Mouse (Mus musculus) myocyte (in vitro differentiated cells): ENCODE measurements around the gene Gm17332. TPM values are rescaled to one million over a fixed set of nuclear protein-coding genes. Genes with fewer than 3 reads are reported as not detected.
A peak's percentile ranks its signal among the peaks of the same experiment; 100 is the strongest.
"Not testable (repeated sequence)": the region's sequence is repeated elsewhere in the genome, so short reads cannot be mapped to it uniquely, and the experiment has no call there.

ENCODE experiments used
- H3K27me3 ChIP-seq: one replicate; pipeline ENCODE4 v1.6.1; 2011; ENCODE audit not compliant: control insufficient read depth, insufficient read depth, insufficient read length
- H3K36me3 ChIP-seq: one replicate; pipeline ENCODE4 v1.6.1; 2011; ENCODE audit not compliant: control insufficient read depth, insufficient read depth
- H3K4me2 ChIP-seq: one replicate; pipeline ENCODE4 v1.6.1; 2011; ENCODE audit warnings: low read depth, control low read depth
- H3K4me3 ChIP-seq: one replicate; pipeline ENCODE4 v1.5.1; 2011; ENCODE audit warnings: mild to moderate bottlenecking, control low read depth, moderate library complexity
- H3K79me2 ChIP-seq: one replicate; pipeline ENCODE4 v1.6.1; 2011; ENCODE audit not compliant: control insufficient read depth, insufficient read depth
- H3ac ChIP-seq: one replicate; pipeline ENCODE4 v1.6.1; 2011; ENCODE audit not compliant: control insufficient read depth, insufficient read length
- CEBPB ChIP-seq: IDR thresholded peaks from 2 replicates; pipeline ENCODE4 v1.6.1; 2011; ENCODE audit warnings: mild to moderate bottlenecking, moderate library complexity; ENCODE audit not compliant: poor library complexity, insufficient read depth, severe bottlenecking
- E2F4 ChIP-seq: IDR thresholded peaks from one replicate; pipeline ENCODE4 v1.6.1; 2011; ENCODE audit warnings: mild to moderate bottlenecking, control low read depth, moderate library complexity; ENCODE audit not compliant: insufficient read depth
- MAX ChIP-seq: IDR thresholded peaks from one replicate; pipeline ENCODE4 v1.6.1; 2011; ENCODE audit warnings: low read depth, mild to moderate bottlenecking, control low read depth
- MYOG ChIP-seq, 3 experiments: IDR thresholded peaks; one replicate each; pipeline ENCODE4 v1.6.1; 2011; ENCODE audit warnings: control low read depth in 2 of 3, low read depth in 2 of 3, mild to moderate bottlenecking in 2 of 3; ENCODE audit not compliant: insufficient read length in 2 of 3, control insufficient read depth in 1 of 3, insufficient read depth in 1 of 3
- POLR2AphosphoS2 ChIP-seq: IDR thresholded peaks from one replicate; pipeline ENCODE4 v1.6.1; 2011; ENCODE audit warnings: low read depth, control low read depth; ENCODE audit not compliant: insufficient read length
- REST ChIP-seq: IDR thresholded peaks from one replicate; pipeline ENCODE4 v1.6.1; 2011; ENCODE audit warnings: mild to moderate bottlenecking, control low read depth, moderate library complexity; ENCODE audit not compliant: insufficient read depth, insufficient read length
- TCF12 ChIP-seq: IDR thresholded peaks from one replicate; pipeline ENCODE4 v1.6.1; 2011; ENCODE audit warnings: mild to moderate bottlenecking, control low read depth; ENCODE audit not compliant: poor library complexity, insufficient read depth, severe bottlenecking
- USF1 ChIP-seq: IDR thresholded peaks from one replicate; pipeline ENCODE4 v1.6.1; 2011; ENCODE audit warnings: low read depth, mild to moderate bottlenecking, control low read depth, moderate library complexity
- polyA plus RNA-seq: library from polyadenylated mRNA; unstranded; fragments of >200 nt; fragmentation: generic; extraction: Trizol; gene quantifications from one replicate; pipeline ENCODE4 v1.2.1, GENCODE M21; 2012; ENCODE audit warnings: missing spikeins

Gene Gm17332
- polyA plus RNA-seq, 1 experiment = not detected

DNA sequence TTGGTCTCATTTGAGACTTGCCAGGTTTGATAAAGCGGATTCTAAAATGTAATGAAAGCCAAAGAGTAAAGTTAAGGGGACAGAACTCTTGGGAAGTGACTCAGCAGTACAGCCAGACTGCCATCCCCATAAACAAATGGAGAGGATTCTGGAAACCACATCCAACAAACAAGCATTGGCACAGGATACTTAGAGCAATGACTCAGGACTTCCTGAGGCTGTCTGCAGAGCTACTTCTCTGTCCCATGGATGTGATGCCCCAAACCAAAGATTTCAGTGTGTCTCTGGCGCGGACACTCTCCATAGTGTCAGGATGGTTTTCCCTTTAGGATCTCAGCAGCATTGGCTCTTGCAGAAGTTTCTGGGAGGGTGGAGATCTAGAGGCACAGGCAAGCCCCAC, 25.2 kb downstream of the Gm17332 start:
- H3K4me2 ChIP-seq = peak overlapping the region; percentile 54
- no peak overlapping the region for H3K4me3 ChIP-seq
- no peaks in the 10 kb centered on the region for H3K79me2 ChIP-seq
- no peaks in the 10 kb centered on the region for H3K36me3 ChIP-seq
- H3K27me3 ChIP-seq = no peaks in the 10 kb centered on the region
- TF ChIP-seq E2F4 (no peak), MYOG (IDR thresholded peaks at IDR 0.05; ENCODE audit: control insufficient read depth in 1 of 3, insufficient read depth in 1 of 3, insufficient read length in 2 of 3, low read depth in 2 of 3) (no peak), TCF12 (no peak), REST (no peak), MAX (no peak), CEBPB (no peak), USF1 (no peak), POLR2AphosphoS2 (no peak)
- no peak overlapping the region for H3ac ChIP-seq

DNA sequence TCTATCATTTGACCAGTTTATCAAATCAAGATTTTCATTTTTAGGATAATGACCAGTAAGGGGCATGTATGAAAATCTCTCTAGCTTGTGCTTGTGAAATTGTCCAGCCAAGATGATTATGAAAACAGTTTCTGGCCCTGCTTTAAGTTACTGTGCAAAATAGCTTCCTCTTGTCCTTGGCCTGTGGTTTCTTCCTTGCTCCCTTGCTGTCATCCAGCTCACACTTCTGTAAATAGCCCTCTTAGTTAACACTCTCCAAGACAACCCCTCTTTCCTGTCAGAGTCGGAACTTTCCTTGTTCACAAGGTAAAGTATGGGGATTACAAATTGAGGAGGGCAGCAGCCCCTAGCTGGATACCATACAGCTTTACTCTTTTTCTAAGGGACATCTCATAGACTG, 43.9 kb downstream of the Gm17332 start:
- not testable (repeated sequence) for H3K36me3 ChIP-seq, H3K4me3 ChIP-seq, H3ac ChIP-seq, H3K79me2 ChIP-seq, H3K4me2 ChIP-seq, H3K27me3 ChIP-seq

DNA sequence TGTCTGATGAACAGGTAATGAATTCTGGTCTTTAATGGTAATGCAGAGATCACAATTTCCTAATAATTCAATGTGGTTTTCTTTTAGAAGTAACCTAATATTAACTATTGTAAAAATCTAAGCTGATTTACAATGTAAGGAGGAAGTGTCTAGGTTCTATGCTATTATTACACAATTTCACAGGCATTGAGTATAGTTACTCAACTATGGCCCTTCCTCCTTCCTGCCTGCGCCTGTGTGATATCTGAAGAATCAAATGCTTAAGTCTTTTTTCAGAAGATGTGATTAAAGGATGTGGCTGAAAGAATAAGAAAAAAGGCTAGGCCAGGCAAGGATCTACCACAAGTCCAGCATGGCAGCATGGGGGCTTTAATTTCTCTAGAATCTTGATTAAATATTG, 47.4 kb downstream of the Gm17332 start:
- H3ac ChIP-seq, H3K27me3 ChIP-seq, H3K79me2 ChIP-seq, H3K36me3 ChIP-seq, H3K4me3 ChIP-seq, H3K4me2 ChIP-seq: not testable (repeated sequence)

DNA sequence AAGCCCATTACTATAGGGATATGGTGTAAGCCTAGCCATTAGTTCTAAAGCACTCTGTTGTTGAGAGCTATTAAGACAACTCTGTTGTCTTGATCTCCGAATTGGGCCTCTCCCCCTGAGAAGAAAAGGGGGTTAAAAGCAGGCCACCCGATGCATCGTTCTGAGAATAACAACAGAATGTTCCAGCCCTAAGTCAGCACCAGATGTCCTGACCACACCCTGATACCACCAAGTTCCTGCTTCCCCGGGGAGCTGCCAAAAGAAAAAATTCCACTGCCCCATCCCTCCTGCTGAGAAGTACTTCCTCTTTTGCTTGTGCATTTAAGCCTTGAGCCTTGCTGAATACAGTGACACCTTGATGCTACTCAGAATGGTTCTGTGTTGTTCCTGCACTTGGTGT, 48.5 kb downstream of the Gm17332 start:
- H3K4me3 ChIP-seq, H3K79me2 ChIP-seq, H3K36me3 ChIP-seq, H3K4me2 ChIP-seq, H3K27me3 ChIP-seq, H3ac ChIP-seq: not testable (repeated sequence)

Other genes with a start within 250 kb of the Gm17332 start
- 16.3 TPM for gene Erlec1, start 228.1 kb downstream of the Gm17332 start, polyA plus RNA-seq
- gene Chac2, start 196.1 kb downstream of the Gm17332 start, polyA plus RNA-seq = 8.0 TPM
- 16.3 TPM for gene Stc2, start 187.6 kb upstream of the Gm17332 start, polyA plus RNA-seq